Mouse (Mus musculus) ovary, adult 18-20 months (tissue): Measurements from ENCODE around the gene Wdr48.

Experiments used
- DNase-seq: peaks from one replicate; pipeline ENCODE4 v3.0.0; 2022; ENCODE audit warnings: low spot score, mixed read lengths

The Wdr48 gene

DNA sequence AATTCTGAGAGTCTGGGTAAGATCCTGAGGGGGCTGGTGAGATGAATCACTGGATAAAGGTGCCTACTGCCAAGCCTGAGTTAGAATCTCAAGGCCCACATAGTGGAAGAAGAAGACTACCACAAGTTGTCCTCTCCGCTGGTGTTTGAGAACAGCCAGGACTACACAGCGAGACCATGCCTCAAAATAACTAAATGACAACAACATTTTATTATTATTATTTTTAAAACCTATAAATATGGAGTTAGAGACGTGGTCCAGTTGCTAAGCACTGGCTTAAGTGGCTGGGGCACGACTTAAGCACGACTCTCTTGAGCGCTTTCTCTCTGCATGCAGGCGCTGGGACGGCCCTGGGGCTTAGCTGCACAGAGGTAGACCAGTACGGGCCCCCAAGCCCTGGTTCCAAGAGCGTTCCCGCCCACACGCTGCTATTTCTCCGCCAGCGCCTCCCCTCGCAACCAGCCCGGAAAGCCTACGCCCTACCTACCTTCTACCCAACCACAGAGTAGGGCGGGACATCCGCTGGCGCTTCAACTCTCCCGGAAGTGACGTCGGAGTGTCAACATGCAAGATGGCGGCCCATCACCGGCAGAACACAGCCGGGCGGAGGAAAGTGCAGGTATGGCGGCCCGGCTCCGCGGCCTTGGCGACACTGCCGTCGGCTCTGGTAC lies at the start of gene Wdr48:
Wdr48 (plus strand) TSS at position 540 of the 671 bp plus-strand sequence.
- peak; percentile 95 for DNase-seq

- DNase-seq: no peak
Measured at GRCm38 (mm10) chr9:119847187-119847586, 47.5 kb upstream of the Wdr48 start.

- no peak for DNase-seq
Measured at GRCm38 (mm10) chr9:119848671-119849070, 46.0 kb upstream of the Wdr48 start.

DNA sequence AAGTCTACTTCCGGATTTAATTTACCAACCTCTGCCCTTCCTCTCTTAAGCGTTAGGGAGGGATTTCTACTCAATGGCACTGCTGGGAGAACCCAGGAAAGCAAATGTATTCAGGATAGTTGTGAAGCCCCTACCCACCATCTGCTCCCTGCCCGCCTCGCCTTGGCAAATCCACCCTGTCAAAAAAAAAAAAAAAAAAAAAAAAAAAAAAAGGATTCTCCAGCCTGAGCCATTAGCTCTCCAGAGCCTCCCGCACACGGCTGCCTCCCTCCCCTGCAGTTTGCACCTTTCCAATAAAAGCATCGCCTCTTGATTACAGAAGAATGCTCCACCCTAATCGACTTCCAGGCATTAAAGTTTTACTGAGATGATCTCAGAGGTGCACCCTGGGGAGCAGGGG lies 45.5 kb upstream of the Wdr48 start:
- DNase-seq: no peak

DNA sequence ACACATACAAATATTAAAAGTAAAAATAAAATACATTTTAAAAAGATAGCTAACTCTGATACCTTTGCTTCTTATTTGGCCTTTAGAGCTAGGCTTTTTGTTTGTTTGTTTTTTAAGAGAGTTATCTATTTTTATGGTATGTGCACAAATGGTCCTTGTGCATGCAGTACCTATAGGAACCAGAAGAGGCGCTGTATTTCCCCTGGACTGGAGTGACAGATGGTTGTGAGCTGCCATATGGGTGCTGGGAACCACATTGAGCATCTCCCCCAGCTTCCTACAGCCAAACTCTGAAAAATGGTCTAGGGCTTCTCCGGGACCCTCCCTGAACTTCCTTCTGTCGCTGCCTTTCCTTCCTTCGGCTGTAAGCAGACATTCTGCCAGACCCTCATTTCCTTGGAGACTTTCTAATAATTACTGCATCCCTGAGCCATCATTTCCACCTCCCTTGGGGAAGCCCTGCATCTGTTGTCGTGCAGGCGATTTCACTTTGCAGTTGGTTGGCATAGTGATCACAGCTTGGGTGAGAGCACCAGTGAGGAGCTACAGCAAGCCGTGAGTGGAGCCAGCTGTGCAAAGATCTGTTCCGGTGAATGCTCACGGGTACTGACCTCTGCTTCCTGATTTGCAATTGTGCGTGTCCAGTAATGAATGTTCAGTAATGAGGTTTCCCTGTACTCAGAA lies 42.2 kb upstream of the Wdr48 start:
- no peak for DNase-seq

GRCm38 (mm10) chr9:119853071-119853846 lies 41.4 kb upstream of the Wdr48 start:
- DNase-seq: no peak

DNA sequence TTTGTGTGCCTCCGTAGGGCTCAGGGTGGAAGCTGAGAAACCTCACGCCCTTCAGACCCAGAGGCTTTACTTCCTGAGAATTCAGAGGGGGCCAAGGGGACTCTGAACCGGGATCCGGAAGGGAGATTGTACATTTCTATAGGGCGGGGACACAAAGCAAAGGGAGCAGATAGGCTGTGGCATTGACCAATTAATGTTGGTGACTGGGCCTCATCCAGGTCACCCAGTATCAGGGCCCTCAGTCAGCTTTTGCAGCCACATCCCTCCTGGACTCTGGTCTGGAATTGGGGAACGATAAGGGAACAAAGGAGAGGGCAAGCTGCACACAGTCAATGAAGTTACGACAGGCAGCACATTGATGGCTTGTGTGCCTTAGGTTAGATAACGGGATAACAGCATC lies 40.5 kb upstream of the Wdr48 start:
- no peak for DNase-seq

DNA sequence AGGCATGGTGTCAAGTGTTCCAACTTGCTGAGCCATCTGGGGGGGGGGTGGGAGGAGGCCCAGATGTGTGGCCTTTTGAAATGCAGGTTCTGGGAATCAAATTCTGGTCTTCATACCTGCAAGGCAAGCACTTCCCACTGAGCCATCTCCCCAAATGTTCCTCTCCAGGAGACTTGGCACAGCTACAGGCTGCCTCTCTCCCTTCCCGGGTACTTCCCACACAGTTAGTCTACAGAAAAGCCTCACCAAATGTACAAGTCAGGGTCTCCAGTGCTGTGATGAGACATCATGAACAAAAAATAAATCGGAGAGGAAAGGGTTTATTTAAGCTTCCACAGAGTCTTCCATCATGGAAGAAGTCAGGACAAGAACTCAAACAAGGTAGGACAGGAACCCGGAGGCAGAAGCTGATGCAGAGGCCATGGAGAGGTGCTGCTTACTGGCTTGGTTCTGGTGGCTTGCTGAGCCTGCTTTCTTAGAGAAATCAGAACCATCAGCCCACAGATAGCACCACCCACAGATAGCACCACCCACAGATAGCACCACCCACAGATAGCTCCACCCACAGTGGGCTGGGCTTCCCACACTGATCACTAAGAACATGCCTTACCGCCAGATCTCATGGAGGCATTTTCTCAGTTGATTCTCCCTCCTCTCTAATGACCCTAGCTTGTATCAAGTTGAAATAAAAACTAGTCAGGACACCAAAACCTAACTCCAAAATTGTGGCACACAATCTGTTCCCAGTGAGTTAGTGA lies 7.4 kb upstream of the Wdr48 start:
- DNase-seq: no peak

- no peak for DNase-seq
Measured at GRCm38 (mm10) chr9:119888843-119889246, 5.8 kb upstream of the Wdr48 start.

DNA sequence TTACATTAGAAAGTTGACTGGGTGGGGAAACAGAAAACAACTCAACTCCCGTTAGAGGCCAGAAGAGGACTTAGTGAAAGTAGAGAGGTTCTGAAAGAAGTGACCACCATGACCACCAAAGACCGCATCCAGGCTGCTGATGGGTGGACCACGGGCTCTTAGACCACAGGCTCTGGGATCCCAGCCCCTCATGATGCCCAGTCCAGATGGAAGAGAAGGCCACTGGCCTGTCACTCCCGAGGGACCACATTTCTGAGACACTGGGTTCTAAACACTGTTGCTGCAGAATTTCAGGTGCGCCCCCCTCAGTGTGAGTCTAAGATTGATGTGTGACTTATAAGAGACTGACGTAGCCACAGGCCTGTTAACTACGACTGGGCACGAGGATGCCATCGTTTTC lies 5.2 kb upstream of the Wdr48 start:
- no peak for DNase-seq

GRCm38 (mm10) chr9:119890692-119891091 lies 4.0 kb upstream of the Wdr48 start:
- no peak for DNase-seq

- no peak for DNase-seq
Measured at GRCm38 (mm10) chr9:119893881-119894280, 797 bp upstream of the Wdr48 start.

GRCm38 (mm10) chr9:119895040-119895721 lies 503 bp downstream of the Wdr48 start:
- DNase-seq: peak; percentile 12

- no peak for DNase-seq
Measured at GRCm38 (mm10) chr9:119899446-119899845, 4.8 kb downstream of the Wdr48 start.

GRCm38 (mm10) chr9:119902410-119903151 lies 7.9 kb downstream of the Wdr48 start:
- no peak for DNase-seq

DNA sequence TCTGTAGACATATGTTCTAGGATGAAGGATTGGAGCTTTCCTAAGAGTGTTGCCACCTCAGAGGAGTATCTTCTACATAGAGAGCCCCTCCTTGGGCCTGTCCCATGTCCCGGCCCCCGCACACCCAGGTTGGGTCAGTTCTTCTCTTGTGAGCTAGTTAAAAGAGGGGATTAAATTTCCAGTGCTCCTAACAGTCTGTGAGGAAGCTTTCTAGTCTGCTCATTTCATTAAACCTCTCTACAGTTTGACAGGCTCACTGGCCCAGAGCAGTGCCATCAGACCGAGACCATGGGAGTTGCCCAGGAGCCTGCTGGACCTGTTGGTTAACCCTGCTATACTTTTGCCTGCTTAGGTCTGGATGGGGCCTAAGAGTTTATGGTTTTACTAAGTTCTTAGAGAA lies 14.0 kb downstream of the Wdr48 start:
- no peak for DNase-seq

DNA sequence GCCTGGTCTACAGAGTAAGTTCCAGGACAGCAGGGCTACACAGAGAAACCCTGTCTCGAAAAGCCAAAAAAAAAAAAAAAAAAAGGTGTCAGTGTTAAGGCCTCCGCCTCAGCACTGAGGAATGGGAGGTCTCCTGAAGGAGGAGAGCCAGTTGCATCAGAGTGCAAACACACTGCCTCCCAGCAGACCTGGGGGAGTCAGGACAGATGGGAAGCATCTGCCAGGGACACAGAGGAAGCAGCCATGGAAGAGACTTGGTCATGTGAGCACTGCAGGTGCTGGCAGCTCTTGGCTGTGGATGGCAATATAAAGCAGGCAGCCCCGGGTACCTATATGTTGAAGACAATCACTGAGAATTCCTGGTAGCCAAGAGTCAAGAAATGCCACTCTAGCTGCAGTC lies 15.3 kb downstream of the Wdr48 start:
- DNase-seq: no peak

GRCm38 (mm10) chr9:119913087-119913838 lies 18.6 kb downstream of the Wdr48 start:
- DNase-seq: no peak

GRCm38 (mm10) chr9:119919858-119920257 lies 25.2 kb downstream of the Wdr48 start:
- no peak for DNase-seq

- no peak for DNase-seq
Measured at GRCm38 (mm10) chr9:119923462-119923861, 28.8 kb downstream of the Wdr48 start.
